Mouse (Mus musculus) spleen, postnatal 14 days (tissue): Measurements from ENCODE around the gene Atxn7l3.
A peak's percentile ranks its signal among the peaks of the same experiment; 100 is the strongest.

Experiments
- DNase-seq, 2 experiments: peaks; one replicate each; pipeline ENCODE4 v3.0.0; 2021 to 2022; ENCODE audit warnings: low spot score in 2 of 2

The Atxn7l3 gene

DNA sequence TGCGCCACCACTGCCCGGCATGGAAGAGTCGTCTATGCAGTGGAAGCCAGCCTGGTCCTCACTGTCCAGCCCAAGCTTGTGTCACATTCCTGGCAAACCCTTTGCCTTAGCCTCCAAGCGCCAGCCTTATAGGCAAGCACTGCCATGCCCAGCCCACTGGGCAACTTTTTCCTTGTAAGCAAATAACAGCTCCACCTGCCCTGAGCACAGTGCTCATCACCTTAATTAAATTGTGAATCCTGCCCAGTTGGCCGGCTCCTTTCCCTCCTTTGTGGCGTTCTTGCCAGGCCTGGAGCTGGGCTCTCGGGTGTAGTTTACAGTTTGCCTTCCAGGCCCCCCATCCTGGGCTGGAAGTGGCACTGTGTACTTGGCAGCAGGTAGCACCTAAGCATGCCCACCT lies 33.2 kb downstream of the Atxn7l3 start:
- no peak for DNase-seq

DNA sequence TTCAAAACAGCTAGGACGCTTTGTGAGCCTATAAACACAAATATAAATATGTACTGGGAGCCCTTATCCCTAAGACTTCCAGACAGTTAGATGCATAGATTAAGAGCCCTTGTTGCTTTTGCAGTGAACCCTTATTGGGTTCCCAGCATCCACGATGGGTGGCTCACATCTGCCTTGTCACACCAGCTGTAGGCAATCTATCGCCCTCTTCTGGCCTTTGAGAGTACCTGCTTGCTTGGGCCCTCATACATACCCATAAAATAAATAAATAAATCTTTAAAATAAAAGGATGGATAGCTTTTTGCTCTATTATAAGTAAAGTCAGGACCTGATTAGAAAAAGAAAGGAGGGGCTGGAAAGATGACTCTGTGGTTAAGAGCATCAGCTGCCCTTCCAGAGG lies 37.9 kb downstream of the Atxn7l3 start:
- no peak for DNase-seq

DNA sequence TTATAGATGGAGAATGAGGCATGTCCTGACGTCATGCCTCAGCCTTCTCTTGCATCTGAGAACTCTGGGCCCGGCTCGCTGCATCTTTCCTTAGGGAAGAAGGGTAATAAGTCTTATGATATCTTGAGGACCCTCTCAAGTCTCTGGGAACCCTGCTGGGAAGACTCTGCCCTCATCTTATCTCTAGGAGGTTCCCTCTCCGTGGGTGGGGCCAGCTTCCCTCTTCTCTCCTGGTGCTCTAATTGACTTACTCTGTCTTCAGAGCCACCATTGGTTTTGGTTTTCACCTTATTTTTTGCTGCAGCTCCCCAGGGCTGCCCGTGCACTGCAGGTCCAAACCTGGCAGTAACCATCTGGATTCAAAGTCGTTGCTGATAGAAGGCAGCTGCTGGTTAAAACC lies 38.3 kb downstream of the Atxn7l3 start:
- no peak for DNase-seq

DNA sequence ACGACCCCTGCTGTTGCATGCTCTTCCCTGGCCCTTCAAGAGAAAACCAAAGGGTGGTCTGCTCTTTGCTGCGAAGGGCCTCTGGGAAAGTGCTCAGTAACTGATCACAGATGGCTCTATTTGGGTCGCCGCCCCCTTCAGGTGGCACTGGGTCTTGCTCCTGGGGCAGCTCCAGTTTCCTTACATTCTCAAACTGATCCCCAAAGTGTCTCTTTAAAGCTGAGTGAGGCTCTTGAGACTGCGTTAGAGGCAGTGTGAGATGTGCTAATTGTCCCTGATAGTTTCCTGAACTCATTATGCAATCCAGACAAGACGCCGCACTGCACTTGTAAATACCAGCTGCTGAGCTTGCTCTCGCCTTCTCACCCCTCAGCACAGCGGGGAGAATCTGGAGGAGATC lies 38.9 kb downstream of the Atxn7l3 start:
- DNase-seq: no peak

DNA sequence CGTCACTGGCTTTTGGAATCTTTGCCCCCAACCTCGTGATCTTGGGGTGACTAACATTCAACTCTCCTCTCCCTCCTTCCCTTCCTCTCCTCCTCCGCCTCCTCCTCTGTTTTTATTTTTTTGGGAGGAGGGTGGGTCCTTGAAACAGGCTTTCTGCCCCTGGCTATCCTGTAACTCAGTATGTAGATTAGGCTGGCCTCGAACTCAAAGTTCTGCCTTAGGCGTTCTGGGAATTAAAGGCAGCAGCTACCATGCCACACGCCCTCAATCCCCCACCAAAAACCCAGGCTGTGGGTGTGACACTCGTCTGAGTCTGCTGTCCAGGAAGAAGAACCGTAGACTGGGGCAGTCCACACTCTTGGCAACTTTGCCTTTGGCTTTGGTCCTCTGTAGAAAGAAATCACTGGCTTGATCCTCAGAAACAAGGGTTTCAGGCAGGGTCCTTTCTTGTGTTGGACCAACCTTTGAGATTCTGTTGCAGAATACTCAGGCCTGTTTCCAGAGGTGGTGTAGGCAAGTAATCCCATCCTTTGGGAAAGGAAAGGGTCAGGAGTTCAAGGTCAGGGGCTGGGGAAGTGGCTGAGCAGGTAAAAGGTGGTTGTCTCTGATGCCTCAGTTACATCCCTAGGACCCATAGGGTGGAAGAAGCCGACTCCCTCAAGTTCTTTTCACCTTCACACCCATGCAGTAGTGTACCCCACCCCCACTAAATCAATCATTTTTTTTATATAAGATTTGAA lies 46.9 kb downstream of the Atxn7l3 start:
- no peak for DNase-seq

DNA sequence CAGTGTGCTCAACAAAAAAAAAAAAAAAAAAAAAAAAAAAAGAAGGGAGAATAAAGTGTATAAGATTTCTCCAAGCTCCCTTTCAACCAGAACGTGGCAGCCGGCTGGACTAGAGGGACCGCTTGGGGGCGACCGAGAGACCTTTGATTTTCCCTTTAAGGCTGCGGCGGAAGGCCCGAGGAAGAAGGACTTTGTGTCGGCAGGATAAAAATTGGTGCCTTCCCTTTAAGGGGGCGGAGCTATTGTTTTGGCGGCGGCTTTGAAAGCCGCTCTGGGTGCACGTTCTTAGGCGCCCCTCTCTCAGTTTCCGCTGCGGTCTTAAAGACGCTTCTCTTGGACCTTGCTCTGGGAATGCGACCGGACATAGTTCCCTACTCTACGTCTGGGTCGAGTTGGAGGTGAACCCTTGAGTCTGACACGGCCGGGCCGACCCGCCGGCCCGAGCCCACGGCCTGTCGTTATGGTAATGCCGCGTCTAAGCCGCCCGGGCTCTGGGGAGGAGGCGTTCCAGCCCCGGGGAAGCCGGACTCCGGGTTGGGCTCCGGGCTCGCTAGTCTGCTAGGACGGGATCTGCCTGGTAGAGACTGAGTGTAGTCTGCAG lies 47.7 kb downstream of the Atxn7l3 start, which contains the start of gene BC030867:
TSS of gene BC030867 (plus strand) at position 253 of the 601 bp plus-strand sequence.
- DNase-seq: peak; percentile 89 to 96

DNA sequence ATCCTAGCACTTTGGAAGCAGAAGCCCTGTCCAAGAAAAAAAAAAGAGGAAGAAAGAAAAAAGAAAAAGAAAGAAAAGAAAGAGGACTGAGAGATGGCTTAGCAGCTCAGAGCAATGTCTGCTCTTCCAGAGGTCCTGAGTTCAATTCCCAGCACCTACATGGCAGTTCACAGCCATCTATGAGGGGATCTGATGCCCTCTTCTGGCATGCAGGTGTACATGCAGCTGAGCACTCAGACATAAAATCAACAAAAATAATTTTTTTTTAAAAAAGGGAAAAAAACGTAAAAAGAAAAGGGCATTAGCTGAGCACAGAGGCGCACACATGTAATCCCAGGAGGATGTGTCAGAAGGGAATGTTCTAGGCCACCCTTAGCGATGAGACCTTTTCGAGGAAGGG lies 49.6 kb downstream of the Atxn7l3 start:
- DNase-seq: no peak

DNA sequence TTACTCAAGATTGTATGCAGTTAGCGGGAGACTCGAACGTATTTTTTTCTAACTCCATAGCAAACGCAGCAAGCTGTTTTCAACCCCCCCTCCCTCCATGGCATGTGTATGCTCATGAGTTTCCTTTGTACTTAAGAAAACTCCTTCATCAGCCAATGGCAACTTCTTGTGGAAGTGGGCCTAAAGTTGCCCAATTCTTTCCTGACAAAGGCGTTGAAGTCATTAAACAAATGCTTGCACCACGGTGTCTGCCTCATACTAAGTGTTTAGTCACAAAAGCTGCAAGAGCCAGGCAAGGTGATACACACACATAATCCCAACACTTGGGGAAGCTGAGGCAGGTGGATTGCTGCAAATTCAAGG lies 50.2 kb downstream of the Atxn7l3 start:
- DNase-seq: no peak

DNA sequence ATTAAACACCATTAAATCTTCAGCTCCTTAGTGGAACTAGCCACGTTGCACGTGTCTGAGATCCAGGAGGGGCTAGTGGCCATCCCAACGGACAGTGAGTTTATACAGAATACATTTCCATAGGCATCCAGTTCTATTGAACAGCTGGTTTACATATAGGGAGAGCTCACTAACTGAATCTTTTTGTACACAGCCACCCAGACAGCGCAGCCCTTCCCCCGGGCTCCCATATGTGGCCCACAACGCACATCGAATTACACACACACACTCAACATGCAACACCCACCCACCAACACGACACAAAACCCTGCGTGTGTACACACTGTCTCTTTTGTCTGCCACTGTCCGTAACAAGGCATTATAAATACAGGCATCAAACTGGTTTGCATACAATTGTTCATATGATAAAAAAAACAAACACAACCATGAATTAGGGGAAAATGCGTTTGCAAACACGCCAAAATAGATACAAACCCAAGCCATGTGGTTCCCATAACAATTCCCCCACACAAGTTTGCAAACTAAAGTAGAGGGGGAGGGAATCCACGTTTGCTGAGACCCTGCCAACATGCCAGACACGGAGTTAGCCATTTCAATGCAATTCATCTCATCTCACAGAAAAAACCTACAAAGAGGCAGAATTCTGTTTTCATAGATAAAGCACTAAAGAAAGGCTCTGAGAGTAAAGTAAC lies 50.7 kb downstream of the Atxn7l3 start:
- DNase-seq: no peak

DNA sequence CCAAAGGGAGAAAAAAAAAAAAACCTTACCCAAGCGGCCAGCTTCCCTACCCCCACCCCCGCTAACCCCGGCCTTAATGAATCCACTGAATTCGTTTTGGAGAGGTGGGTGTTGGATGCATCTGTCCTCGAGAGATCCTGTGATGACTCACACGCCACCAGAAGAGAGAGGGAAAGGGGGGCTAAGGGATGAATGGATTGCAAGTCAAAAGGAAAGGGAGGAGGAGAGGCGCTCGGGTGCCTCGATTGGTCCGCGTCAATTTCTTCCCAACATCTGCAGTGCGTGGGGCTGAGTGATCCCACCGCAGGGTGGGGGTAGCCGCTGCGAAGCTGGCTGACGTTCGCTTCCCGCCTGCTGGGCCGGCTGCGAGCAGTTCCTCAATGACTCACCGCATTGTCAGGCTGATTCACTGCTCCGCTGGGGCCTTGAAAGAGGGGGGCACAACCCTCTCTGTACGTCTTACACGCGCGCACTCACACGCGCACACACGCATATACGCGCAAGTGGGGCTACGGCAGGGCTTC lies 51.4 kb downstream of the Atxn7l3 start:
- DNase-seq: no peak

DNA sequence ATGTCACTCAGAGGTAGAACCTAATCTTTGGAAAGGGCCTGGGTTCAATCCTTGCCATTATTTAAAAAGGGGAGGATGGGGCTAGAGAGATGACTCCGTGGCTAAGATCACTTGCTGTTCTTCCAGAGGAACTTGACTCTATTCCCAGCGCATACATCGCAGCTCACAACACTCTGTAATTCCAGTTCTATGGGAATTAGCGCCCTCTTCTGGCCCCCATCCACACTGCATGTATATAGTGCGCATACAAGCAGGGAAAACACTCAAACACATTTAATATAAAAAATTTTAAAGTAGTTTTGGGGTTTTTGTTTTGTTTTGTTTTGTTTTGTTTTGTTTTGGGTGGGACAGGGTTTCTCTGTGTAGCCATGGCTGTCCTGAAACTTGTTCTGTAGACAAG lies 54.6 kb downstream of the Atxn7l3 start:
- DNase-seq: no peak

DNA sequence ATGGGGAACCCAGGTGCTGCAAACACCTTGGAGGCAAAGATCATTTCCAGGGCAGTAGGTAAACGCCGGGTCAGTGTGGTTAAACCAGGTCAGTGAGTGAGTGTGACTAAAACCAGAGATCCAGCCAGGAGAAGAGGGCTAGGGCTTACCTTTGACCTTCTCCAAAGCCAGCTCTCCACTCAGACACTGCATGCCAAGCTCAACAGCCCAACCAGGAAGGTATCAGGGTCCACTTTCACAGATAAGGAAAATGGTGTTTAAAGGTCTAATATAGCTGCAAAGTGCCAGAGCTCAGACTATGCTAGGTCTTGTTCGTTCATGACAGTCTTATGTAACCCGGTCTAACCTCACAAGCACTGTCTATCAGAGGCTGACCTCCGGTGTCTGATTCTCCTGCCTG lies 55.2 kb downstream of the Atxn7l3 start:
- no peak for DNase-seq

DNA sequence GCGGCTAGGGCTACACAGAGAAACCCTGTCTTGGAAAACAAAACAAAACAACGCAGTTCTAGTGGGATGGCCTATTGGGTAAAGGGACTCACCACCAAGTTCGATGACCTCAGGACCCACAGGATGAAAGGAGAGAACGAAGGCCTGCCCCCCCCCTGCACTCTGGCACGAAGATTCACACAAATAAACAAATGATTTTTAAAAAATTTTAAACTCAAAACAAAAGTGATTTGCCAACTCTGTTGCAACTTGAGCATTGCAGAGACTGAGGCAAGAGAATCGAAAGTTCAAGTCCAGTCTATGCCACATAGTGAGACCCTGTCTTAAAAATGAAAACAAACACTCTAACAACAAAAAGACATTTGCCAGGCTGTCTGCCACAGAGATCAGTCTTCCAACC lies 55.8 kb downstream of the Atxn7l3 start:
- DNase-seq: no peak
